Mouse (Mus musculus): ENCODE measurements around the gene Vav2.

DNA sequence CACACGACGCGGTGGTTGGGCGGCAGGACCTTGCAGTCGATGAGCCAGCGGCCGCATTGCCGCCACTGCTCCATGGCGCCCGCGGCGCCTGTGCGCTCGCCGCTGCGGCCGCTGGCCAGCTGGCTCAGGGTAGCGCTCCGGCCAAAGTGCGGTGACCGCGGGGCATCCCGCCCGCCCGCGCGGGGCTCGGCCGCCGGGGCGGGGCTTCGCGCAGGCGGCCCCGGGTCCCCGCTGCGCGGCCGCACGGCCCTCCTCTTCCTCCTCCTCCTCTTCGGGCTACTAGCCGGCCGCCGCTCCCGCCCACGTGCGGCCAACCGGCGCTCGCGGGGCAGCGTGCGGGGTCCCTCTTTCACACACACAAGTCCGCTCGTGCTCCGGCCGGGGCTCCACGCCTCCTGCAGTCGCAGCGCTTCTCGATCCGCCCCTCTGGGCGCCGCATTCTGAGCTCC is 403 bp downstream of the Vav2 start:
- TF ChIP-seq CTCF (IDR thresholded peaks at IDR 0.05; ENCODE audit: control insufficient read depth, insufficient read depth, insufficient read length) (no peak), CEBPB (IDR thresholded peaks at IDR 0.05; ENCODE audit: low read depth) (no peak), MYOD1 (IDR thresholded peaks at IDR 0.05; ENCODE audit: control insufficient read depth, insufficient read length, low read depth) (no peak), MYOG (IDR thresholded peaks at IDR 0.05; ENCODE audit: control insufficient read depth, extremely low read depth, insufficient read length) (no peak), USF1 (IDR thresholded peaks at IDR 0.05; ENCODE audit: low read depth) (no peak)
